Mouse (Mus musculus) kidney, adult 2 months (tissue): ENCODE results near the gene Fam228a.

Source experiments
- CTCF ChIP-seq: fragments of 200-500 bp; conservative IDR thresholded peaks from 2 replicates; pipeline ENCODE4 v1.5.1; 2011; ENCODE audit warnings: low read depth, mild to moderate bottlenecking, control low read depth, low read length, moderate library complexity, mixed read lengths; ENCODE audit not compliant: insufficient read depth, insufficient read length
- POLR2A ChIP-seq: fragments of 200-500 bp; IDR thresholded peaks from one replicate; pipeline ENCODE4 v1.6.1; 2011; ENCODE audit warnings: low read depth, low read length, control low read depth

- TF ChIP-seq CTCF: no peak
- TF ChIP-seq POLR2A: no peak
Measured at GRCm38 (mm10) chr12:4740823-4741222, 2.6 kb upstream of the Fam228a start.
